Mouse (Mus musculus): ENCODE results near the gene Popdc3. TPM values are rescaled to one million over a fixed set of nuclear protein-coding genes. Genes with fewer than 3 reads are reported as not detected.

Gene Popdc3
- polyA plus RNA-seq, 1 experiment from 2014 or later: 3.8 TPM

- Histone ChIP-seq H3K27me3 (replicated peaks; ENCODE audit: control insufficient read depth, insufficient read depth, low read length) (no peaks in the 10 kb centered on the region), H3K4me1 (ENCODE audit: control insufficient read depth, insufficient read depth, low read length) (no peaks in the 10 kb centered on the region), H3K27ac (replicated peaks; ENCODE audit: low read depth, low read length) (no peak overlapping the region), H3K36me3 (ENCODE audit: control insufficient read depth, insufficient read depth, low read length) (peaks cover 14% of the 10 kb centered on the region), H3K4me2 (ENCODE audit: low read depth, low read length) (no peak overlapping the region), H3K9me3 (ENCODE audit: control insufficient read depth, low read length) (no peaks in the 10 kb centered on the region), H3K9ac (ENCODE audit: low read depth, low read length) (no peak overlapping the region), H3K4me3 (ENCODE audit: low read depth, low read length) (no peak overlapping the region)
- ATAC-seq (ENCODE audit: low read depth) (no peak), DNase-seq (ENCODE audit: low spot score) (no peak)
- 93% methylated on average over 6 of the region's 6 CpGs for WGBS
These were observed 33.7 kb upstream of the Popdc3 start for GRCm38 (mm10) chr10:45144038-45144817.

- 41% methylated on average over 6 of the region's 6 CpGs for WGBS
- no peak for ATAC-seq (ENCODE audit: low read depth)
- H3K27ac ChIP-seq (replicated peaks; ENCODE audit: low read depth, low read length): no peak overlapping the region
- no peaks in the 10 kb centered on the region for H3K9me3 ChIP-seq (ENCODE audit: control insufficient read depth, low read length)
- H3K9ac ChIP-seq (ENCODE audit: low read depth, low read length): no peak overlapping the region
- DNase-seq (ENCODE audit: low spot score): no peak
- H3K4me2 ChIP-seq (ENCODE audit: low read depth, low read length): no peak overlapping the region
- H3K4me1 ChIP-seq (ENCODE audit: control insufficient read depth, insufficient read depth, low read length): no peaks in the 10 kb centered on the region
- H3K4me3 ChIP-seq (ENCODE audit: low read depth, low read length): no peak overlapping the region
- no peaks in the 10 kb centered on the region for H3K27me3 ChIP-seq (replicated peaks; ENCODE audit: control insufficient read depth, insufficient read depth, low read length)
- peaks cover 34% of the 10 kb centered on the region for H3K36me3 ChIP-seq (ENCODE audit: control insufficient read depth, insufficient read depth, low read length)
These were observed 31.1 kb upstream of the Popdc3 start for GRCm38 (mm10) chr10:45146821-45147220.

GRCm38 (mm10) chr10:45151137-45151536, 26.8 kb upstream of the Popdc3 start:
- no peak overlapping the region for H3K4me3 ChIP-seq (ENCODE audit: low read depth, low read length)
- no peak overlapping the region for H3K9ac ChIP-seq (ENCODE audit: low read depth, low read length)
- peaks cover 76% of the 10 kb centered on the region for H3K36me3 ChIP-seq (ENCODE audit: control insufficient read depth, insufficient read depth, low read length)
- ATAC-seq (ENCODE audit: low read depth): no peak
- no peaks in the 10 kb centered on the region for H3K4me1 ChIP-seq (ENCODE audit: control insufficient read depth, insufficient read depth, low read length)
- no peak for DNase-seq (ENCODE audit: low spot score)
- WGBS: 70% methylated on average over 5 of the region's 5 CpGs
- no peak overlapping the region for H3K4me2 ChIP-seq (ENCODE audit: low read depth, low read length)
- no peaks in the 10 kb centered on the region for H3K9me3 ChIP-seq (ENCODE audit: control insufficient read depth, low read length)
- no peak overlapping the region for H3K27ac ChIP-seq (replicated peaks; ENCODE audit: low read depth, low read length)
- no peaks in the 10 kb centered on the region for H3K27me3 ChIP-seq (replicated peaks; ENCODE audit: control insufficient read depth, insufficient read depth, low read length)

- 90% methylated on average over 12 of the region's 12 CpGs for WGBS
- Histone ChIP-seq H3K36me3 (ENCODE audit: control insufficient read depth, insufficient read depth, low read length) (peaks cover 82% of the 10 kb centered on the region), H3K27me3 (replicated peaks; ENCODE audit: control insufficient read depth, insufficient read depth, low read length) (no peaks in the 10 kb centered on the region)
These were observed 25.9 kb upstream of the Popdc3 start for GRCm38 (mm10) chr10:45151771-45152692.

GRCm38 (mm10) chr10:45154557-45155060, 23.3 kb upstream of the Popdc3 start:
- Histone ChIP-seq H3K27me3 (replicated peaks; ENCODE audit: control insufficient read depth, insufficient read depth, low read length) (no peaks in the 10 kb centered on the region), H3K4me3 (ENCODE audit: low read depth, low read length) (no peak overlapping the region), H3K4me2 (ENCODE audit: low read depth, low read length) (no peak overlapping the region), H3K36me3 (ENCODE audit: control insufficient read depth, insufficient read depth, low read length) (peaks cover 88% of the 10 kb centered on the region), H3K27ac (replicated peaks; ENCODE audit: low read depth, low read length) (no peak overlapping the region), H3K4me1 (ENCODE audit: control insufficient read depth, insufficient read depth, low read length) (no peaks in the 10 kb centered on the region), H3K9ac (ENCODE audit: low read depth, low read length) (no peak overlapping the region), H3K9me3 (ENCODE audit: control insufficient read depth, low read length) (no peaks in the 10 kb centered on the region)
- ATAC-seq (ENCODE audit: low read depth) (no peak), DNase-seq (ENCODE audit: low spot score) (no peak)
- 90% methylated on average over 14 of the region's 14 CpGs for WGBS

More at GRCm38 (mm10) chr10:45151771-45152692, 25.9 kb upstream of the Popdc3 start:
- Histone ChIP-seq H3K4me2 (ENCODE audit: low read depth, low read length) (no peak overlapping the region), H3K9me3 (ENCODE audit: control insufficient read depth, low read length) (no peaks in the 10 kb centered on the region), H3K9ac (ENCODE audit: low read depth, low read length) (no peak overlapping the region), H3K27ac (replicated peaks; ENCODE audit: low read depth, low read length) (no peak overlapping the region), H3K4me1 (ENCODE audit: control insufficient read depth, insufficient read depth, low read length) (no peaks in the 10 kb centered on the region), H3K4me3 (ENCODE audit: low read depth, low read length) (no peak overlapping the region)
- DNase-seq (ENCODE audit: low spot score) (no peak), ATAC-seq (ENCODE audit: low read depth) (no peak)

GRCm38 (mm10) chr10:45165851-45166250, 12.0 kb upstream of the Popdc3 start:
- DNase-seq (ENCODE audit: low spot score) (no peak), ATAC-seq (ENCODE audit: low read depth) (no peak)
- no peak overlapping the region for H3K27ac ChIP-seq (replicated peaks; ENCODE audit: low read depth, low read length)

GRCm38 (mm10) chr10:45173927-45174326, 4.0 kb upstream of the Popdc3 start:
- Histone ChIP-seq H3K9me3 (ENCODE audit: control insufficient read depth, low read length) (no peaks in the 10 kb centered on the region), H3K4me1 (ENCODE audit: control insufficient read depth, insufficient read depth, low read length) (no peaks in the 10 kb centered on the region), H3K27me3 (replicated peaks; ENCODE audit: control insufficient read depth, insufficient read depth, low read length) (no peaks in the 10 kb centered on the region), H3K4me2 (ENCODE audit: low read depth, low read length) (no peak overlapping the region), H3K4me3 (ENCODE audit: low read depth, low read length) (no peak overlapping the region), H3K9ac (ENCODE audit: low read depth, low read length) (no peak overlapping the region), H3K27ac (replicated peaks; ENCODE audit: low read depth, low read length) (no peak overlapping the region), H3K36me3 (ENCODE audit: control insufficient read depth, insufficient read depth, low read length) (no peaks in the 10 kb centered on the region)
- DNase-seq (ENCODE audit: low spot score): peak; percentile 36
- 81% methylated on average over 8 of the region's 8 CpGs for WGBS
- ATAC-seq (ENCODE audit: low read depth): peak; percentile 44; the same call in 1 of the 2 replicates

More at GRCm38 (mm10) chr10:45165851-45166250, 12.0 kb upstream of the Popdc3 start:
- Histone ChIP-seq H3K27me3 (replicated peaks; ENCODE audit: control insufficient read depth, insufficient read depth, low read length) (no peaks in the 10 kb centered on the region), H3K36me3 (ENCODE audit: control insufficient read depth, insufficient read depth, low read length) (no peaks in the 10 kb centered on the region), H3K9ac (ENCODE audit: low read depth, low read length) (no peak overlapping the region), H3K4me2 (ENCODE audit: low read depth, low read length) (no peak overlapping the region), H3K4me1 (ENCODE audit: control insufficient read depth, insufficient read depth, low read length) (no peaks in the 10 kb centered on the region), H3K4me3 (ENCODE audit: low read depth, low read length) (no peak overlapping the region), H3K9me3 (ENCODE audit: control insufficient read depth, low read length) (no peaks in the 10 kb centered on the region)
- 88% methylated on average over 8 of the region's 8 CpGs for WGBS

- no peaks in the 10 kb centered on the region for H3K4me1 ChIP-seq (ENCODE audit: control insufficient read depth, insufficient read depth, low read length)
- 86% methylated on average over 3 of the region's 3 CpGs for WGBS
- H3K4me3 ChIP-seq (ENCODE audit: low read depth, low read length): no peak overlapping the region
- no peaks in the 10 kb centered on the region for H3K27me3 ChIP-seq (replicated peaks; ENCODE audit: control insufficient read depth, insufficient read depth, low read length)
- ATAC-seq (ENCODE audit: low read depth) (no peak), DNase-seq (ENCODE audit: low spot score) (no peak)
- H3K4me2 ChIP-seq (ENCODE audit: low read depth, low read length): no peak overlapping the region
- H3K36me3 ChIP-seq (ENCODE audit: control insufficient read depth, insufficient read depth, low read length): no peaks in the 10 kb centered on the region
- no peak overlapping the region for H3K27ac ChIP-seq (replicated peaks; ENCODE audit: low read depth, low read length)
- H3K9me3 ChIP-seq (ENCODE audit: control insufficient read depth, low read length): no peaks in the 10 kb centered on the region
- H3K9ac ChIP-seq (ENCODE audit: low read depth, low read length): no peak overlapping the region
These were observed 3.6 kb upstream of the Popdc3 start for GRCm38 (mm10) chr10:45174345-45174744.

All from embryonic facial prominence, embryonic 14.5 days (tissue).